Mouse (Mus musculus): ENCODE measurements around the gene Ugt1a8. TPM values are rescaled to one million over a fixed set of nuclear protein-coding genes. Genes with fewer than 3 reads are reported as not detected.
"Not testable (repeated sequence)": the region's sequence is repeated elsewhere in the genome, so short reads cannot be mapped to it uniquely, and the experiment has no call there.

Ugt1a8 gene
- polyA plus RNA-seq, 1 experiment, result not detected

- 57% methylated on average over 2 of the region's 2 CpGs for WGBS
Observed at GRCm38 (mm10) chr1:88136646-88137045, 49.0 kb downstream of the Ugt1a8 start.

GRCm38 (mm10) chr1:88137264-88137663 is 49.7 kb downstream of the Ugt1a8 start:
- Histone ChIP-seq H3K4me1 (ENCODE audit: control insufficient read depth, insufficient read depth, low read length) (peaks cover 12% of the 10 kb centered on the region), H3K4me3 (replicated peaks; ENCODE audit: extremely low read depth, low read depth, low read length) (no peak overlapping the region)
- TF ChIP-seq POLR2A (IDR thresholded peaks at IDR 0.05; ENCODE audit: borderline replicate concordance, extremely low read depth, low read depth, low read length) (no peak), CTCF (IDR thresholded peaks at IDR 0.05; ENCODE audit: insufficient read depth, low read length) (no peak)
- no peak for DNase-seq
- 71% methylated on average over 3 of the region's 3 CpGs for WGBS

More at GRCm38 (mm10) chr1:88136646-88137045, 49.0 kb downstream of the Ugt1a8 start:
- Histone ChIP-seq H3K4me3 (replicated peaks; ENCODE audit: extremely low read depth, low read depth, low read length) (no peak overlapping the region), H3K4me1 (ENCODE audit: control insufficient read depth, insufficient read depth, low read length) (peaks cover 12% of the 10 kb centered on the region)
- TF ChIP-seq POLR2A (IDR thresholded peaks at IDR 0.05; ENCODE audit: borderline replicate concordance, extremely low read depth, low read depth, low read length), result no peak
- no peak for TF ChIP-seq CTCF (IDR thresholded peaks at IDR 0.05; ENCODE audit: insufficient read depth, low read length)
- no peak for DNase-seq

- TF ChIP-seq CTCF (IDR thresholded peaks at IDR 0.05; ENCODE audit: insufficient read depth, low read length) (no peak), POLR2A (IDR thresholded peaks at IDR 0.05; ENCODE audit: borderline replicate concordance, extremely low read depth, low read depth, low read length) (no peak)
- WGBS, result 83% methylated on average over 1 of the region's 1 CpGs
Observed at GRCm38 (mm10) chr1:88138145-88138544, 50.5 kb downstream of the Ugt1a8 start.

GRCm38 (mm10) chr1:88140492-88140891 is 52.9 kb downstream of the Ugt1a8 start:
- H3K4me3 ChIP-seq (replicated peaks; ENCODE audit: extremely low read depth, low read depth, low read length); H3K4me1 ChIP-seq (ENCODE audit: control insufficient read depth, insufficient read depth, low read length); DNase-seq: not testable (repeated sequence)
- WGBS, result 51% methylated on average over 1 of the region's 1 CpGs

More at GRCm38 (mm10) chr1:88138145-88138544, 50.5 kb downstream of the Ugt1a8 start:
- Histone ChIP-seq H3K4me3 (replicated peaks; ENCODE audit: extremely low read depth, low read depth, low read length) (no peak overlapping the region), H3K4me1 (ENCODE audit: control insufficient read depth, insufficient read depth, low read length) (peaks cover 12% of the 10 kb centered on the region)
- no peak for DNase-seq

- WGBS, result 4% methylated on average over 5 of the region's 5 CpGs
- DNase-seq; H3K4me3 ChIP-seq (replicated peaks; ENCODE audit: extremely low read depth, low read depth, low read length); H3K4me1 ChIP-seq (ENCODE audit: control insufficient read depth, insufficient read depth, low read length): not testable (repeated sequence)
- TF ChIP-seq CTCF (IDR thresholded peaks at IDR 0.05; ENCODE audit: insufficient read depth, low read length), result peak; percentile 62
Observed at GRCm38 (mm10) chr1:88143966-88144675, 56.5 kb downstream of the Ugt1a8 start.

GRCm38 (mm10) chr1:88145278-88145677 is 57.7 kb downstream of the Ugt1a8 start:
- H3K4me1 ChIP-seq (ENCODE audit: control insufficient read depth, insufficient read depth, low read length); DNase-seq; H3K4me3 ChIP-seq (replicated peaks; ENCODE audit: extremely low read depth, low read depth, low read length): not testable (repeated sequence)
- WGBS, result 69% methylated on average over 2 of the region's 2 CpGs
- TF ChIP-seq CTCF (IDR thresholded peaks at IDR 0.05; ENCODE audit: insufficient read depth, low read length), result peak; percentile 4; the same call in 1 of the 2 replicates

GRCm38 (mm10) chr1:88150133-88150532 is 62.5 kb downstream of the Ugt1a8 start:
- peak; percentile 17; the same call in 1 of the 2 replicates for TF ChIP-seq CTCF (IDR thresholded peaks at IDR 0.05; ENCODE audit: insufficient read depth, low read length)
- not testable (repeated sequence) for H3K4me3 ChIP-seq (replicated peaks; ENCODE audit: extremely low read depth, low read depth, low read length); DNase-seq; H3K4me1 ChIP-seq (ENCODE audit: control insufficient read depth, insufficient read depth, low read length)
- 68% methylated on average over 2 of the region's 2 CpGs for WGBS

- Histone ChIP-seq H3K4me1 (ENCODE audit: control insufficient read depth, insufficient read depth, low read length) (peaks cover 2% of the 10 kb centered on the region; the same call in 1 of the 2 replicates), H3K4me3 (replicated peaks; ENCODE audit: extremely low read depth, low read depth, low read length) (no peak overlapping the region)
- TF ChIP-seq CTCF (IDR thresholded peaks at IDR 0.05; ENCODE audit: insufficient read depth, low read length) (no peak), POLR2A (IDR thresholded peaks at IDR 0.05; ENCODE audit: borderline replicate concordance, extremely low read depth, low read depth, low read length) (no peak)
- no peak for DNase-seq
- WGBS, result 55% methylated on average over 2 of the region's 2 CpGs
Observed at GRCm38 (mm10) chr1:88158430-88158829, 70.8 kb downstream of the Ugt1a8 start.

- Histone ChIP-seq H3K4me1 (ENCODE audit: control insufficient read depth, insufficient read depth, low read length) (peaks cover 2% of the 10 kb centered on the region; the same call in 1 of the 2 replicates), H3K4me3 (replicated peaks; ENCODE audit: extremely low read depth, low read depth, low read length) (no peak within 1 kb of the TSS)
- TF ChIP-seq CTCF (IDR thresholded peaks at IDR 0.05; ENCODE audit: insufficient read depth, low read length) (no peak), POLR2A (IDR thresholded peaks at IDR 0.05; ENCODE audit: borderline replicate concordance, extremely low read depth, low read depth, low read length) (no peak)
- 77% methylated on average over 5 of the region's 5 CpGs for WGBS
- DNase-seq, result no peak
Observed at GRCm38 (mm10) chr1:88165711-88166110, 78.1 kb downstream of the Ugt1a8 start, which contains the start of gene Ugt1a5. Ugt1a5 (plus strand) TSS chr1:88166012.

GRCm38 (mm10) chr1:88172190-88172589 is 84.6 kb downstream of the Ugt1a8 start:
- H3K4me1 ChIP-seq (ENCODE audit: control insufficient read depth, insufficient read depth, low read length); DNase-seq; H3K4me3 ChIP-seq (replicated peaks; ENCODE audit: extremely low read depth, low read depth, low read length): not testable (repeated sequence)
- WGBS, result 70% methylated on average over 6 of the region's 7 CpGs
